Mouse (Mus musculus) spleen, adult 2 months (tissue): ENCODE measurements around the gene Srgap2.

Source experiments
- CTCF ChIP-seq: fragments of 200-500 bp; IDR thresholded peaks from 2 replicates; pipeline ENCODE4 v1.5.1; 2011; ENCODE audit warnings: mild to moderate bottlenecking, inconsistent platforms; ENCODE audit not compliant: insufficient read depth, insufficient read length, insufficient replicate concordance; ENCODE audit errors: extremely low read depth
- POLR2A ChIP-seq: fragments of 200-500 bp; IDR thresholded peaks from 2 replicates; pipeline ENCODE4 v1.6.1; 2011; ENCODE audit warnings: low read depth, low read length, inconsistent platforms

DNA sequence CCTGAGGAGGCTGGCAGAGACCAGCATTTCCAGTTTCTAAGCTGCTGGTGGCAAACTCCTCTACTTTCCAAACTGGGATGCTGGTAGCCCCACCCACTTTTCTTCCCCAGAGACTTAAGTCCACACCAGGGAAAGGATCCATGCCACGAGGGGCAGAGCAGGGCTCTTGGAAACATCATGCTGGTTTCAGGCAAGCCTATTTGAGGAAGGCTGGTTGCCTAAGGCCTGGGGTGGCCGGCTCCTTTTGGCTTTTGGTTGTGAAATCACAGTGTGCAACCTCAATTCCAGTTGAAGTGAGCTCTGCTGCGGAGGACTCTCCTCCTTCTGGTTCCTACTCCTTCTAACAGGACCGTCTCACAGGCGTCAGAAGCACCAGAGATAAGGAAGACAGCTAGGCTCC, 240.3 kb downstream of the Srgap2 start:
- TF ChIP-seq CTCF (no peak), POLR2A (no peak)
